Mouse (Mus musculus) forebrain, embryonic 16.5 days (tissue): ENCODE results near the gene Arhgef12. TPM values are rescaled to one million over a fixed set of nuclear protein-coding genes. Genes with fewer than 3 reads are reported as not detected.

Experiments used
- ATAC-seq: fragments of 200-750 bp; cut with Nextera tagmentation; 2 replicates; pipeline ENCODE4 v1.8.0; 2017; ENCODE audit warnings: mild to moderate bottlenecking, moderate library complexity
- H3K27ac ChIP-seq: fragments of 300-500 bp; sonication (generic); 2 replicates; pipeline ENCODE4 v1.5.1; 2014; ENCODE audit warnings: low read length, control low read depth
- H3K27me3 ChIP-seq: fragments of 300-500 bp; sonication (generic); replicated peaks from 2 replicates; pipeline ENCODE4 v1.6.1; 2014; ENCODE audit warnings: low read length; ENCODE audit not compliant: control insufficient read depth, insufficient read depth
- H3K36me3 ChIP-seq: fragments of 300-500 bp; sonication (generic); 2 replicates; pipeline ENCODE4 v1.6.1; 2014; ENCODE audit not compliant: control insufficient read depth, insufficient read depth
- H3K4me1 ChIP-seq: fragments of 300-500 bp; sonication (generic); replicated peaks from 2 replicates; pipeline ENCODE4 v1.6.1; 2014; ENCODE audit warnings: low read length; ENCODE audit not compliant: control insufficient read depth, insufficient read depth
- H3K4me2 ChIP-seq: fragments of 300-500 bp; sonication (generic); 2 replicates; pipeline ENCODE4 v1.6.1; 2014; ENCODE audit warnings: mild to moderate bottlenecking, low read length, control low read depth
- H3K4me3 ChIP-seq: fragments of 300-500 bp; sonication (generic); replicated peaks from 2 replicates; pipeline ENCODE4 v1.5.1; 2014; ENCODE audit warnings: mild to moderate bottlenecking, low read length, control low read depth
- H3K9ac ChIP-seq: fragments of 300-500 bp; sonication (generic); replicated peaks from 2 replicates; pipeline ENCODE4 v1.6.1; 2014; ENCODE audit warnings: low read depth, low read length, control low read depth
- H3K9me3 ChIP-seq: fragments of 300-500 bp; sonication (generic); 2 replicates; pipeline ENCODE4 v1.6.1; 2016; ENCODE audit warnings: low read length; ENCODE audit not compliant: control insufficient read depth
- WGBS: fragments of 180-500 bp; shearing (Covaris S2); extraction: QIAGEN DNeasy Blood & Tissue Kit; methylation state at CpG from one replicate; pipeline ENCODE4 v1.1.7; 2014; 5-methylcytosine and 5-hydroxymethylcytosine counted together
- polyA plus RNA-seq: library from polyadenylated mRNA; unstranded; fragments of >200 nt; fragmentation: Nextera tagmentation; extraction: Ambion mirVana; gene quantifications from 2 replicates; pipeline ENCODE4 v1.2.1, GENCODE M21; 2015

Gene Arhgef12
- polyA plus RNA-seq, 1 experiment from 2014 or later: 20.5 TPM

GRCm38 (mm10) chr9:43104873-43105663 is 2.0 kb downstream of the Arhgef12 start:
- Histone ChIP-seq H3K9ac (peak overlapping the region; percentile 91), H3K27ac (peak overlapping the region; percentile 87), H3K4me2 (peak overlapping the region; percentile 81), H3K4me3 (peak overlapping the region; percentile 88), H3K27me3 (no peaks in the 10 kb centered on the region), H3K36me3 (0 out of 2 replicates have a peak, but pooled peaks cover 1% of the 10 kb centered on the region), H3K9me3 (no peaks in the 10 kb centered on the region), H3K4me1 (peaks cover 39% of the 10 kb centered on the region)
- ATAC-seq: no peak; the same call in 1 of the 2 replicates
- WGBS: under 1% methylated on average over 40 of the region's 40 CpGs

GRCm38 (mm10) chr9:43104526-43104872 is 2.5 kb downstream of the Arhgef12 start:
- Histone ChIP-seq H3K4me1 (peaks cover 39% of the 10 kb centered on the region), H3K27ac (no peak overlapping the region)

GRCm38 (mm10) chr9:43103675-43104299 is 3.3 kb downstream of the Arhgef12 start:
- peak overlapping the region; percentile 81 for H3K4me2 ChIP-seq
- WGBS: 16% methylated on average over 4 of the region's 4 CpGs
- H3K4me3 ChIP-seq: peak overlapping the region; percentile 88
- H3K4me1 ChIP-seq: peaks cover 39% of the 10 kb centered on the region
- no peaks in the 10 kb centered on the region for H3K27me3 ChIP-seq
- no peak for ATAC-seq
- no peaks in the 10 kb centered on the region for H3K36me3 ChIP-seq
- peak overlapping the region; percentile 30; the same call in 1 of the 2 replicates for H3K9ac ChIP-seq
- H3K27ac ChIP-seq: no peak overlapping the region
- no peaks in the 10 kb centered on the region for H3K9me3 ChIP-seq

More at GRCm38 (mm10) chr9:43104526-43104872, 2.5 kb downstream of the Arhgef12 start:
- Histone ChIP-seq H3K27me3 (no peaks in the 10 kb centered on the region), H3K9ac (peak overlapping the region; percentile 91), H3K4me2 (peak overlapping the region; percentile 81), H3K9me3 (no peaks in the 10 kb centered on the region), H3K36me3 (no peaks in the 10 kb centered on the region), H3K4me3 (peak overlapping the region; percentile 88)
- no peak for ATAC-seq
- WGBS: 3% methylated on average over 4 of the region's 4 CpGs

- Histone ChIP-seq H3K27me3 (no peaks in the 10 kb centered on the region), H3K9me3 (no peaks in the 10 kb centered on the region), H3K4me2 (peak overlapping the region; percentile 41), H3K36me3 (no peaks in the 10 kb centered on the region), H3K9ac (0 out of 2 replicates have a peak overlapping the region, but pooled peaks have one; percentile 7), H3K4me3 (no peak overlapping the region; the same call in 1 of the 2 replicates), H3K27ac (no peak overlapping the region), H3K4me1 (peaks cover 39% of the 10 kb centered on the region)
- WGBS: 98% methylated on average over 2 of the region's 2 CpGs
- ATAC-seq: no peak
Measured at GRCm38 (mm10) chr9:43102931-43103330, 4.1 kb downstream of the Arhgef12 start.

GRCm38 (mm10) chr9:43101936-43102595 is 5.0 kb downstream of the Arhgef12 start:
- no peaks in the 10 kb centered on the region for H3K36me3 ChIP-seq
- no peak overlapping the region for H3K9ac ChIP-seq
- 63% methylated on average over 8 of the region's 8 CpGs for WGBS
- no peaks in the 10 kb centered on the region for H3K27me3 ChIP-seq
- no peak overlapping the region for H3K27ac ChIP-seq
- no peak overlapping the region for H3K4me3 ChIP-seq
- H3K4me1 ChIP-seq: peaks cover 38% of the 10 kb centered on the region
- H3K9me3 ChIP-seq: no peaks in the 10 kb centered on the region
- peak overlapping the region; percentile 33 for H3K4me2 ChIP-seq
- no peak for ATAC-seq

GRCm38 (mm10) chr9:43098922-43099321 is 8.1 kb downstream of the Arhgef12 start:
- H3K27ac ChIP-seq: no peak overlapping the region
- no peak overlapping the region for H3K4me2 ChIP-seq
- no peaks in the 10 kb centered on the region for H3K9me3 ChIP-seq
- no peak for ATAC-seq
- WGBS: 61% methylated on average over 4 of the region's 4 CpGs
- no peak overlapping the region for H3K9ac ChIP-seq
- no peaks in the 10 kb centered on the region for H3K27me3 ChIP-seq
- H3K4me3 ChIP-seq: no peak overlapping the region
- H3K4me1 ChIP-seq: peaks cover 25% of the 10 kb centered on the region
- H3K36me3 ChIP-seq: no peaks in the 10 kb centered on the region

- no peak overlapping the region for H3K4me2 ChIP-seq
- no peaks in the 10 kb centered on the region for H3K27me3 ChIP-seq
- H3K4me3 ChIP-seq: no peak overlapping the region
- H3K36me3 ChIP-seq: no peaks in the 10 kb centered on the region
- peaks cover 22% of the 10 kb centered on the region for H3K4me1 ChIP-seq
- H3K27ac ChIP-seq: no peak overlapping the region
- no peak for ATAC-seq
- no peaks in the 10 kb centered on the region for H3K9me3 ChIP-seq
- WGBS: 89% methylated on average over 3 of the region's 3 CpGs
- no peak overlapping the region for H3K9ac ChIP-seq
Measured at GRCm38 (mm10) chr9:43097801-43098557, 9.1 kb downstream of the Arhgef12 start.

- no peak for ATAC-seq
- Histone ChIP-seq H3K4me1 (peaks cover 14% of the 10 kb centered on the region), H3K27me3 (no peaks in the 10 kb centered on the region), H3K4me2 (no peak overlapping the region), H3K9me3 (no peaks in the 10 kb centered on the region), H3K9ac (no peak overlapping the region), H3K4me3 (no peak overlapping the region), H3K36me3 (no peaks in the 10 kb centered on the region), H3K27ac (no peak overlapping the region)
Measured at GRCm38 (mm10) chr9:43096337-43096736, 10.7 kb downstream of the Arhgef12 start.

- no peak overlapping the region for H3K4me2 ChIP-seq
- no peak for ATAC-seq
- WGBS: 88% methylated on average over 4 of the region's 4 CpGs
- H3K4me1 ChIP-seq: peaks cover 11% of the 10 kb centered on the region
- no peak overlapping the region for H3K9ac ChIP-seq
- no peaks in the 10 kb centered on the region for H3K27me3 ChIP-seq
- no peaks in the 10 kb centered on the region for H3K9me3 ChIP-seq
- no peak overlapping the region for H3K27ac ChIP-seq
- no peaks in the 10 kb centered on the region for H3K36me3 ChIP-seq
- no peak overlapping the region for H3K4me3 ChIP-seq
Measured at GRCm38 (mm10) chr9:43094828-43095227, 12.2 kb downstream of the Arhgef12 start.
